Mouse (Mus musculus) neural tube, embryonic 11.5 days (tissue): ENCODE results near the gene Tlr4. TPM values are rescaled to one million over a fixed set of nuclear protein-coding genes. Genes with fewer than 3 reads are reported as not detected.

Experiments used
- ATAC-seq: fragments of 200-750 bp; cut with Nextera tagmentation; 2 replicates; pipeline ENCODE4 v1.8.0; 2017; ENCODE audit warnings: moderate number of reproducible peaks, mild to moderate bottlenecking, moderate TSS enrichment, moderate library complexity; ENCODE audit not compliant: insufficient read depth, low FRiP score, low TSS enrichment
- DNase-seq: peaks from one replicate; pipeline ENCODE4 v3.0.0-alpha.2; 2015; ENCODE audit warnings: low spot score
- H3K27ac ChIP-seq: fragments of 300-500 bp; sonication (generic); 2 replicates; pipeline ENCODE4 v1.5.1; 2014; ENCODE audit warnings: low read depth, mild to moderate bottlenecking, low read length
- H3K27me3 ChIP-seq: fragments of 300-500 bp; sonication (generic); 2 replicates; pipeline ENCODE4 v1.6.1; 2014; ENCODE audit warnings: mild to moderate bottlenecking, low read length, mixed read lengths; ENCODE audit not compliant: control insufficient read depth, insufficient read depth
- H3K36me3 ChIP-seq: fragments of 300-500 bp; sonication (generic); 2 replicates; pipeline ENCODE4 v1.6.1; 2014; ENCODE audit warnings: mild to moderate bottlenecking, low read length, moderate library complexity, mixed read lengths; ENCODE audit not compliant: control insufficient read depth, insufficient read depth
- H3K4me1 ChIP-seq: fragments of 300-500 bp; sonication (generic); 2 replicates; pipeline ENCODE4 v1.6.1; 2014; ENCODE audit warnings: low read length, mixed read lengths; ENCODE audit not compliant: control insufficient read depth, insufficient read depth
- H3K4me2 ChIP-seq: fragments of 300-500 bp; sonication (generic); 2 replicates; pipeline ENCODE4 v1.6.1; 2014; ENCODE audit warnings: low read depth, mild to moderate bottlenecking, moderate library complexity
- H3K4me3 ChIP-seq: fragments of 300-500 bp; sonication (generic); 2 replicates; pipeline ENCODE4 v1.5.1; 2014; ENCODE audit warnings: low read depth, low read length
- H3K9ac ChIP-seq: fragments of 300-500 bp; sonication (generic); 2 replicates; pipeline ENCODE4 v1.6.1; 2014; ENCODE audit warnings: mild to moderate bottlenecking, low read length
- H3K9me3 ChIP-seq: fragments of 300-500 bp; sonication (generic); 2 replicates; pipeline ENCODE4 v1.6.1; 2016; ENCODE audit warnings: low read length; ENCODE audit not compliant: control insufficient read depth
- WGBS: fragments of 180-500 bp; shearing (Covaris S2); extraction: QIAGEN DNeasy Blood & Tissue Kit; methylation state at CpG from one replicate; pipeline ENCODE4 v1.1.7; 2014; 5-methylcytosine and 5-hydroxymethylcytosine counted together
- polyA plus RNA-seq: library from polyadenylated mRNA; unstranded; fragments of >200 nt; fragmentation: Nextera tagmentation; extraction: Ambion mirVana; gene quantifications from 2 replicates; pipeline ENCODE4 v1.2.1, GENCODE M21; 2014

Tlr4 gene
- polyA plus RNA-seq, 1 experiment from 2014 or later: 0.84 TPM

GRCm38 (mm10) chr4:66919630-66920372 is 92.4 kb downstream of the Tlr4 start:
- Histone ChIP-seq H3K4me3 (no peak overlapping the region), H3K36me3 (no peaks in the 10 kb centered on the region), H3K9me3 (no peaks in the 10 kb centered on the region), H3K9ac (no peak overlapping the region), H3K27me3 (no peaks in the 10 kb centered on the region), H3K4me1 (no peaks in the 10 kb centered on the region), H3K27ac (no peak overlapping the region), H3K4me2 (no peak overlapping the region)
- DNase-seq (no peak), ATAC-seq (no peak)
- 78% methylated on average over 3 of the region's 3 CpGs for WGBS

- Histone ChIP-seq H3K36me3 (no peaks in the 10 kb centered on the region), H3K4me2 (no peak overlapping the region), H3K4me3 (no peak overlapping the region), H3K9me3 (no peaks in the 10 kb centered on the region), H3K9ac (no peak overlapping the region), H3K27me3 (no peaks in the 10 kb centered on the region), H3K4me1 (no peaks in the 10 kb centered on the region), H3K27ac (no peak overlapping the region)
- peak; percentile 51 for DNase-seq
- peak; percentile 2; the same call in 1 of the 2 replicates for ATAC-seq
- 79% methylated on average over 3 of the region's 3 CpGs for WGBS
These were observed 96.4 kb downstream of the Tlr4 start for GRCm38 (mm10) chr4:66923616-66924276.

GRCm38 (mm10) chr4:66926066-66926465 is 98.7 kb downstream of the Tlr4 start:
- Histone ChIP-seq H3K27ac (no peak overlapping the region), H3K4me3 (no peak overlapping the region), H3K36me3 (no peaks in the 10 kb centered on the region), H3K4me1 (no peaks in the 10 kb centered on the region), H3K4me2 (no peak overlapping the region), H3K27me3 (no peaks in the 10 kb centered on the region), H3K9me3 (no peaks in the 10 kb centered on the region), H3K9ac (no peak overlapping the region)
- ATAC-seq (no peak), DNase-seq (no peak)
- WGBS: 44% methylated on average over 4 of the region's 4 CpGs

- WGBS: 72% methylated on average over 2 of the region's 2 CpGs
- Histone ChIP-seq H3K9me3 (no peaks in the 10 kb centered on the region), H3K9ac (no peak overlapping the region), H3K27ac (no peak overlapping the region), H3K4me3 (no peak overlapping the region), H3K27me3 (no peaks in the 10 kb centered on the region), H3K4me2 (no peak overlapping the region), H3K36me3 (no peaks in the 10 kb centered on the region), H3K4me1 (no peaks in the 10 kb centered on the region)
- DNase-seq (no peak), ATAC-seq (no peak)
These were observed 100.2 kb downstream of the Tlr4 start for GRCm38 (mm10) chr4:66927537-66928088.

- no peak overlapping the region for H3K27ac ChIP-seq
- H3K4me3 ChIP-seq: no peak overlapping the region
- no peaks in the 10 kb centered on the region for H3K9me3 ChIP-seq
- H3K27me3 ChIP-seq: no peaks in the 10 kb centered on the region
- H3K4me1 ChIP-seq: no peaks in the 10 kb centered on the region
- H3K9ac ChIP-seq: no peak overlapping the region
- DNase-seq (no peak), ATAC-seq (peak; percentile 41; the same call in 1 of the 2 replicates)
- H3K36me3 ChIP-seq: no peaks in the 10 kb centered on the region
- H3K4me2 ChIP-seq: no peak overlapping the region
- WGBS: 66% methylated on average over 4 of the region's 4 CpGs
These were observed 111.2 kb downstream of the Tlr4 start for GRCm38 (mm10) chr4:66938489-66939061.

GRCm38 (mm10) chr4:66941894-66942293 is 114.5 kb downstream of the Tlr4 start:
- no peaks in the 10 kb centered on the region for H3K4me1 ChIP-seq
- no peaks in the 10 kb centered on the region for H3K27me3 ChIP-seq
- DNase-seq: no peak
- H3K4me2 ChIP-seq: no peak overlapping the region
- no peaks in the 10 kb centered on the region for H3K9me3 ChIP-seq
- H3K36me3 ChIP-seq: no peaks in the 10 kb centered on the region
- no peak for ATAC-seq
- no peak overlapping the region for H3K4me3 ChIP-seq
- 69% methylated on average over 1 of the region's 1 CpGs for WGBS
- H3K9ac ChIP-seq: no peak overlapping the region
- H3K27ac ChIP-seq: no peak overlapping the region

- ATAC-seq: no peak
- H3K4me2 ChIP-seq: no peak overlapping the region
- H3K4me1 ChIP-seq: no peaks in the 10 kb centered on the region
- no peaks in the 10 kb centered on the region for H3K36me3 ChIP-seq
- no peak for DNase-seq
- H3K9ac ChIP-seq: no peak overlapping the region
- H3K27ac ChIP-seq: no peak overlapping the region
- no peaks in the 10 kb centered on the region for H3K27me3 ChIP-seq
- H3K9me3 ChIP-seq: no peaks in the 10 kb centered on the region
- no peak overlapping the region for H3K4me3 ChIP-seq
These were observed 116.3 kb downstream of the Tlr4 start for GRCm38 (mm10) chr4:66943699-66944098.

- no peak for ATAC-seq
- Histone ChIP-seq H3K27ac (no peak overlapping the region), H3K27me3 (no peaks in the 10 kb centered on the region), H3K4me2 (no peak overlapping the region), H3K9me3 (no peaks in the 10 kb centered on the region), H3K36me3 (no peaks in the 10 kb centered on the region), H3K4me1 (no peaks in the 10 kb centered on the region), H3K9ac (no peak overlapping the region), H3K4me3 (no peak overlapping the region)
- WGBS: 55% methylated on average over 1 of the region's 1 CpGs
- DNase-seq: no peak
These were observed 120.3 kb downstream of the Tlr4 start for GRCm38 (mm10) chr4:66947657-66948056.
